ENCODE assay signal across 16 mouse cellular contexts in genomic region chr4:142771520-142772150, GRCm38 (mm10).
DNase-seq lines count a peak whose midpoint lies in the region; ATAC-seq lines count a peak whose summit lies in the region.
"Had no signal": no experiment of that assay in that cellular context is flagged by ENCODE, and none has a peak within 500 bp of the region (broad histone marks: within the 10 kb centered on the region; RNA-seq: fewer than 3 reads in every experiment).

No protein-coding gene starts in this region.

- no peaks in the 10 kb centered on the region for H3K36me3 ChIP-seq in hindbrain, embryonic 11.5 days (ENCODE audit: control insufficient read depth, insufficient read depth, low read length)
- no peaks in the 10 kb centered on the region for H3K36me3 ChIP-seq in midbrain, embryonic 14.5 days (ENCODE audit: control insufficient read depth, insufficient read depth, low read length)
- H3K36me3 ChIP-seq: heart, embryonic 15.5 days; limb, embryonic 13.5 days; liver, embryonic 15.5 days had no signal

- 30% methylated on average over 6 of the region's 6 CpGs for WGBS in hindbrain, embryonic 11.5 days
- WGBS in midbrain, embryonic 14.5 days = 11% methylated on average over 6 of the region's 6 CpGs

- H3K9ac ChIP-seq in hindbrain, embryonic 11.5 days (ENCODE audit: low read depth, low read length) = no peak overlapping the region
- no peak overlapping the region for H3K9ac ChIP-seq in midbrain, embryonic 14.5 days (replicated peaks; ENCODE audit: low read length)
- H3K9ac ChIP-seq: heart, embryonic 15.5 days; limb, embryonic 13.5 days; liver, embryonic 15.5 days had no signal

- DNase-seq in heart, adult 11 months = peak; percentile 61
- no peak for DNase-seq in heart, adult 8-10 months (ENCODE audit: low spot score)
- DNase-seq in embryo, embryonic 10 days (ENCODE audit: low spot score) = peak; percentile 42
- DNase-seq in hindbrain, embryonic 11.5 days (ENCODE audit: low spot score) = peak; percentile 36
- DNase-seq in midbrain, embryonic 14.5 days = peak; percentile 31
- DNase-seq in heart, adult 18-20 months = no peak
- no peak for DNase-seq in layer of hippocampus, postnatal 10 days (ENCODE audit: low spot score in 2 of 2)
- DNase-seq: cerebellum, adult 8-10 months; kidney, adult 9 months; lung, postnatal 36 days; right cerebral cortex, adult 18-20 months; thymus, postnatal 4 days had no signal

- H3K9me3 ChIP-seq in hindbrain, embryonic 11.5 days (ENCODE audit: control insufficient read depth, low read length) = no peaks in the 10 kb centered on the region
- no peaks in the 10 kb centered on the region for H3K9me3 ChIP-seq in midbrain, embryonic 14.5 days (ENCODE audit: control insufficient read depth, low read length)
- H3K9me3 ChIP-seq: heart, embryonic 15.5 days; limb, embryonic 13.5 days; liver, embryonic 15.5 days had no signal

- H3K4me3 ChIP-seq in hindbrain, embryonic 11.5 days (ENCODE audit: low read depth, low read length) = no peak overlapping the region
- H3K4me3 ChIP-seq in midbrain, embryonic 14.5 days (replicated peaks; ENCODE audit: low read depth, low read length) = no peak overlapping the region
- H3K4me3 ChIP-seq: heart, embryonic 15.5 days; limb, embryonic 13.5 days; liver, embryonic 15.5 days had no signal

- H3K4me2 ChIP-seq in hindbrain, embryonic 11.5 days (replicated peaks; ENCODE audit: low read depth, low read length) = no peak overlapping the region
- no peak overlapping the region for H3K4me2 ChIP-seq in midbrain, embryonic 14.5 days (ENCODE audit: low read length)
- H3K4me2 ChIP-seq: heart, embryonic 15.5 days; limb, embryonic 13.5 days; liver, embryonic 15.5 days had no signal

- ATAC-seq in hindbrain, embryonic 11.5 days (ENCODE audit: low FRiP score) = peak; percentile 39; the same call in 1 of the 2 replicates
- no peak for ATAC-seq in midbrain, embryonic 14.5 days (ENCODE audit: low FRiP score, low TSS enrichment)

- H3K27me3 ChIP-seq in hindbrain, embryonic 11.5 days (ENCODE audit: control insufficient read depth, insufficient read depth, low read length) = no peaks in the 10 kb centered on the region
- H3K27me3 ChIP-seq in midbrain, embryonic 14.5 days (ENCODE audit: control insufficient read depth, insufficient read depth, low read length) = no peaks in the 10 kb centered on the region
- H3K27me3 ChIP-seq: heart, embryonic 15.5 days; liver, embryonic 15.5 days had no signal

- H3K27ac ChIP-seq in hindbrain, embryonic 11.5 days (ENCODE audit: low read depth, low read length) = no peak overlapping the region
- H3K27ac ChIP-seq in midbrain, embryonic 14.5 days (replicated peaks; ENCODE audit: low read depth, low read length) = peak overlapping the region; percentile 39
- H3K27ac ChIP-seq: heart, embryonic 15.5 days; limb, embryonic 13.5 days; liver, embryonic 15.5 days; stomach, postnatal 0 days had no signal

- peaks cover 25% of the 10 kb centered on the region for H3K4me1 ChIP-seq in hindbrain, embryonic 11.5 days (replicated peaks; ENCODE audit: control insufficient read depth, insufficient read depth, low read length)
- peaks cover 43% of the 10 kb centered on the region for H3K4me1 ChIP-seq in midbrain, embryonic 14.5 days (ENCODE audit: control insufficient read depth, insufficient read depth, low read length)
- H3K4me1 ChIP-seq: liver, embryonic 15.5 days had no signal

Comparison
In these comparisons a context has a peak if more than half of its experiments do, and no peak if none do; other contexts are left out.
1. DNase-seq: peak in heart, adult 11 months (single experiment), embryo, embryonic 10 days (single experiment), hindbrain, embryonic 11.5 days (single experiment) and midbrain, embryonic 14.5 days (single experiment); none in heart, adult 8-10 months (single experiment), heart, adult 18-20 months (0 of 2) and layer of hippocampus, postnatal 10 days (0 of 2).